Mouse (Mus musculus): ENCODE data around the gene Arl4a. TPM values are rescaled to one million over a fixed set of nuclear protein-coding genes. Genes with fewer than 3 reads are reported as not detected.

The Arl4a gene
- 108 and 114 TPM in 2 replicates for polyA plus RNA-seq (2015; fragmentation: Nextera tagmentation; extraction: Ambion mirVana)

DNA sequence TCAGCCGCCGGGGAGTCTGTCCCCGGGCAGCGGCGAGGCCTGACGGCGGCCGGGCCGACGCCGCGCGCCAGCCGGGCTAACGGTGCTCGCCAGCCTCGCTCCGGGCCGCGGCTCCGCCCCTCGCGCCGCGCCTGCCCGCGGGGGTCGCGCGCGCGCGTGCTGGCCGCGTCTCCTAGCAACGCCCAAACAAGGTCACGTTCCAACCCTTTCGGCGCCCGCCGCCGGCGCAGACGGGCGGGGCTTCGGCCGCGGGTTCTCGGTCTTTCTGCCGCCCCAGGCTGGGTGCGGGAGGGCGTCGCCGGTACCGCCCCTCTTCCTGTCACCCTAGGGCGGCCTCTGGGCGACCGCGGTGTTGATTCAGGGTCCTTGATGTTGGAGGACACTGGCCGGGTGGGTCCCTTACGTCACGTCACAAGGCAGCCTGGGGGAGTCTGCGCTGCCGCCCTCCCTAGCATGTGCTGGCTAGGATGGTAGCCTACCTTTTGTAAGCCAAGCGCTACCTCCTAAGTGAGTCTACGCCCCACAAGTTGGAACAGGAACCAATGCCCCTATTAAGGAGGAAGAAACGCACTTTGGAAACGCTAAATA is at the start of gene Arl4a:
Gene Arl4a, minus strand, starts transcription at position 150 of the 588 bp plus-strand sequence.

Other genes with a start within 250 kb of the Arl4a start
- 0.05 and 0.19 TPM in 2 replicates for gene Scin, start 96.2 kb upstream of the Arl4a start, polyA plus RNA-seq (2015; fragmentation: Nextera tagmentation; extraction: Ambion mirVana)
- gene Lsmem1, start 161.5 kb upstream of the Arl4a start, polyA plus RNA-seq (2015; fragmentation: Nextera tagmentation; extraction: Ambion mirVana) = 0.09 TPM in 1 of 2 replicates, not detected in the other
- gene Ifrd1, start 210.5 kb upstream of the Arl4a start, polyA plus RNA-seq (2015; fragmentation: Nextera tagmentation; extraction: Ambion mirVana) = 108 and 136 TPM in 2 replicates

Measured in neural tube, postnatal 0 days (tissue).